Mouse (Mus musculus): ENCODE measurements around the gene Hic2. TPM values are rescaled to one million over a fixed set of nuclear protein-coding genes. Genes with fewer than 3 reads are reported as not detected.

The Hic2 gene
- total RNA-seq, 1 experiment from 2014 or later, result 7.2 TPM

Other genes with a start within 250 kb of the Hic2 start
- gene Ypel1, start 163.9 kb upstream of the Hic2 start, total RNA-seq (2017), result 1.1 to 10.3 TPM (median 3.9 TPM) in 3 replicates
- gene Ppil2, start 122.3 kb upstream of the Hic2 start, total RNA-seq (2017), result 116 to 187 TPM (median 132 TPM) in 3 replicates
- gene 2610318N02Rik, start 108.4 kb upstream of the Hic2 start, total RNA-seq (2017), result 0.53 to 2.7 TPM (median 1.5 TPM) in 3 replicates
- gene Sdf2l1, start 101.2 kb upstream of the Hic2 start, total RNA-seq (2017), result 39.0 to 54.2 TPM (median 52.4 TPM) in 3 replicates
- 0.96 to 1.5 TPM (median 1.2 TPM) in 3 replicates for gene Ydjc, start 89.0 kb upstream of the Hic2 start, total RNA-seq (2017)
- gene Ccdc116, start 86.3 kb upstream of the Hic2 start, total RNA-seq (2017), result 0.19 to 0.53 TPM in 2 of 3 replicates, not detected in the other
- 72.4 to 90.6 TPM (median 82.3 TPM) in 3 replicates for gene Ube2l3, start 30.9 kb upstream of the Hic2 start, total RNA-seq (2017)
- 0.10 to 0.19 TPM in 2 of 3 replicates, not detected in the other for gene Rimbp3, start 25.0 kb upstream of the Hic2 start, total RNA-seq (2017)
- 5.1 to 12.9 TPM (median 8.6 TPM) in 3 replicates for gene Tmem191c, start 42.5 kb downstream of the Hic2 start, total RNA-seq (2017)
- gene Serpind1, start 97.8 kb downstream of the Hic2 start, total RNA-seq (2017), result 0.19 TPM in 1 of 3 replicates, not detected in the others
- gene Snap29, start 172.4 kb downstream of the Hic2 start, total RNA-seq (2017), result 27.6 to 47.3 TPM (median 45.0 TPM) in 3 replicates
- 37.0 to 77.2 TPM (median 57.7 TPM) in 3 replicates for gene Pi4ka, start 172.7 kb downstream of the Hic2 start, total RNA-seq (2017)
- gene Crkl, start 218.4 kb downstream of the Hic2 start, total RNA-seq (2017), result 14.8 to 29.1 TPM (median 28.5 TPM) in 3 replicates

Measured in monocyte, adult 5-6 weeks (primary cell).